ENCODE assay signal across 10 mouse cellular contexts in the genomic region with DNA sequence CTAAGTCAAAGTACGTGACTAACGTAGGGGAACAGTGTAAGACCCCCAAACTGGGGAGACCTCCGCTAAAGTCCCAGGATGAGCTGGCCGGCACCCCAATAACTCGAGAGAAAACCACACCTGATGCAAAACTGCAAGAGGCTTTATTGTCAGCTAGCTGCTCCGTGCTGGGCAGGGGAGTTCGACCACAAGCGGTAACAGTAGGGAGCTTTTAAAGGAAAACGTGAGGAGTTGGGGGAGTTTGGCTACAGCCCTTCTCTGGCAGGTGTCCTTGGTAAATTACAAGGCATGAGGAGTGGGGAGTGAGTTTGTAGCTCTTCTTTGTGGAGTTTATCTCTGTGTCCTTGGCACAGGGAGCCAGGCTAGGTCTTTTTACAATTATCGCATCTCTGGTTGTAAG. TPM values are rescaled to one million over a fixed set of nuclear protein-coding genes. Genes with fewer than 3 reads are reported as not detected.
DNase-seq lines count a peak whose midpoint lies in the region; ATAC-seq and TF ChIP-seq lines count a peak whose summit lies in the region.
"Had no signal": no experiment of that assay in that cellular context is flagged by ENCODE, and none has a peak within 500 bp of the region (broad histone marks: within the 10 kb centered on the region; RNA-seq: fewer than 3 reads in every experiment).

No protein-coding gene starts in this region.

- H3K9me3 ChIP-seq in kidney, embryonic 15.5 days (replicated peaks): no peaks in the 10 kb centered on the region
- H3K9me3 ChIP-seq: embryonic facial prominence, embryonic 13.5 days; limb, embryonic 12.5 days had no signal

- no peaks in the 10 kb centered on the region for H3K27me3 ChIP-seq in kidney, adult 2 months (replicated peaks; ENCODE audit: control insufficient read depth, insufficient read depth, low read length)
- no peaks in the 10 kb centered on the region for H3K27me3 ChIP-seq in kidney, embryonic 15.5 days
- H3K27me3 ChIP-seq: embryonic facial prominence, embryonic 13.5 days; limb, embryonic 12.5 days had no signal

- H3K4me3 ChIP-seq in kidney, adult 2 months (ENCODE audit: insufficient read depth, low read depth, low read length): no peak overlapping the region
- no peak overlapping the region for H3K4me3 ChIP-seq in kidney, embryonic 15.5 days (replicated peaks)
- H3K4me3 ChIP-seq in lung, adult 2 months (replicated peaks; ENCODE audit: extremely low read depth, low read depth, low read length): peak overlapping the region; percentile 74
- H3K4me3 ChIP-seq: embryonic facial prominence, embryonic 13.5 days; limb, embryonic 12.5 days had no signal

- H3K9ac ChIP-seq in kidney, embryonic 15.5 days: no peak overlapping the region
- H3K9ac ChIP-seq: embryonic facial prominence, embryonic 13.5 days; limb, embryonic 12.5 days had no signal

- H3K27ac ChIP-seq in kidney, adult 2 months (ENCODE audit: insufficient read depth, low read depth, low read length): no peak overlapping the region
- no peak overlapping the region for H3K27ac ChIP-seq in kidney, embryonic 15.5 days
- H3K27ac ChIP-seq: embryonic facial prominence, embryonic 13.5 days; limb, embryonic 12.5 days had no signal

- H3K4me1 ChIP-seq in kidney, adult 2 months (ENCODE audit: control insufficient read depth, insufficient read depth, low read length): no peaks in the 10 kb centered on the region
- H3K4me1 ChIP-seq in kidney, embryonic 15.5 days: no peaks in the 10 kb centered on the region
- no peaks in the 10 kb centered on the region for H3K4me1 ChIP-seq in lung, adult 2 months (ENCODE audit: control insufficient read depth, insufficient read depth, low read length)
- H3K4me1 ChIP-seq: embryonic facial prominence, embryonic 13.5 days; limb, embryonic 12.5 days had no signal

- TF ChIP-seq POLR2A in kidney, adult 2 months (IDR thresholded peaks at IDR 0.05; ENCODE audit: low read depth, low read length): no peak
- TF ChIP-seq POLR2A in lung, adult 2 months (IDR thresholded peaks at IDR 0.05; ENCODE audit: borderline replicate concordance, extremely low read depth, low read depth, low read length): no peak

- ATAC-seq in CD4-positive, CD25-positive, alpha-beta regulatory T cell, adult 4 months: no peak
- no peak for ATAC-seq in kidney, embryonic 15.5 days (replicated peaks; ENCODE audit: low FRiP score)

- H3K4me2 ChIP-seq in kidney, embryonic 15.5 days: no peak overlapping the region
- H3K4me2 ChIP-seq: embryonic facial prominence, embryonic 13.5 days; limb, embryonic 12.5 days had no signal

- DNase-seq in CD4-positive, CD25-positive, alpha-beta regulatory T cell, adult 2 months (ENCODE audit: low read depth, low spot score): peak; percentile 45
- DNase-seq in kidney, adult 2 months: peak; percentile 34
- DNase-seq in CD4-positive helper T cell, adult 2 months (ENCODE audit: low read depth, low spot score): peak; percentile 51
- peak; percentile 21 for DNase-seq in embryo, embryonic 11 days
- peak; percentile 60 for DNase-seq in lung, adult 2 months
- DNase-seq in thymus, postnatal 4 days: peak; percentile 44

- WGBS in kidney, adult 2 months: 13% methylated on average over 10 of the region's 10 CpGs
- 19% methylated on average over 10 of the region's 10 CpGs for WGBS in kidney, embryonic 15.5 days
- WGBS in lung, adult 2 months: 11% methylated on average over 10 of the region's 10 CpGs

- no peaks in the 10 kb centered on the region for H3K36me3 ChIP-seq in kidney, adult 2 months (ENCODE audit: control insufficient read depth, insufficient read depth, low read length)
- no peaks in the 10 kb centered on the region for H3K36me3 ChIP-seq in kidney, embryonic 15.5 days
- H3K36me3 ChIP-seq: embryonic facial prominence, embryonic 13.5 days; limb, embryonic 12.5 days had no signal

- TF ChIP-seq CTCF in kidney, adult 2 months (conservative IDR thresholded peaks at IDR 0.05; ENCODE audit: insufficient read depth, insufficient read length, low read depth, low read length): no peak
- TF ChIP-seq CTCF in lung, adult 2 months (IDR thresholded peaks at IDR 0.05; ENCODE audit: insufficient read depth, low read length): no peak

RNA-seq across cellular contexts. Expression of a gene that starts 16.1 kb away (rescaled TPM):
- polyA plus RNA-seq in CD4-positive, CD25-positive, alpha-beta regulatory T cell, adult 4 months (2017; shearing (Covaris generic)): not detected
- not detected in 2 replicates for polyA plus RNA-seq in kidney, adult 2 months (2012; rRNA removed)
- not detected in 2 replicates for polyA plus RNA-seq in kidney, embryonic 15.5 days (2015; fragmentation: Nextera tagmentation; extraction: Ambion mirVana)
- not detected in 2 replicates for polyA plus RNA-seq in lung, adult 2 months (2012; rRNA removed)
- polyA plus RNA-seq: embryonic facial prominence, embryonic 13.5 days; limb, embryonic 12.5 days had no signal

RNA-seq across cellular contexts. Expression of a gene that starts 23.7 kb away (rescaled TPM):
- under 1 TPM in 1 of 2 experiments, not detected in 1; 0.20 TPM for polyA plus RNA-seq in CD4-positive, CD25-positive, alpha-beta regulatory T cell, adult 4 months (2017; shearing (Covaris generic))
- polyA plus RNA-seq in kidney, adult 2 months (2012; rRNA removed): 0.05 TPM in 1 of 2 replicates, not detected in the other
- 0.15 and 0.17 TPM in 2 replicates for polyA plus RNA-seq in kidney, embryonic 15.5 days (2015; fragmentation: Nextera tagmentation; extraction: Ambion mirVana)
- polyA plus RNA-seq in lung, adult 2 months (2012; rRNA removed): not detected in 2 replicates
- polyA plus RNA-seq: embryonic facial prominence, embryonic 13.5 days had no signal

RNA-seq across cellular contexts. Expression of a gene that starts 28.4 kb away (rescaled TPM):
- 1 to 10 TPM; 2.2 TPM for polyA plus RNA-seq in CD4-positive, CD25-positive, alpha-beta regulatory T cell, adult 4 months (2017; shearing (Covaris generic))
- 63.7 and 70.5 TPM in 2 replicates for polyA plus RNA-seq in kidney, adult 2 months (2012; rRNA removed)
- polyA plus RNA-seq in kidney, embryonic 15.5 days (2015; fragmentation: Nextera tagmentation; extraction: Ambion mirVana): 35.0 and 46.5 TPM in 2 replicates
- 317 and 417 TPM in 2 replicates for polyA plus RNA-seq in lung, adult 2 months (2012; rRNA removed)

RNA-seq across cellular contexts. Expression of a gene that starts 59.2 kb away (rescaled TPM):
- 10 to 100 TPM; 54.2 to 97.1 TPM for polyA plus RNA-seq in CD4-positive, CD25-positive, alpha-beta regulatory T cell, adult 4 months (2017; shearing (Covaris generic))
- 4.3 and 5.1 TPM in 2 replicates for polyA plus RNA-seq in kidney, adult 2 months (2012; rRNA removed)
- polyA plus RNA-seq in kidney, embryonic 15.5 days (2015; fragmentation: Nextera tagmentation; extraction: Ambion mirVana): 37.4 and 44.4 TPM in 2 replicates
- polyA plus RNA-seq in lung, adult 2 months (2012; rRNA removed): 3.5 and 5.7 TPM in 2 replicates

Comparison
In these comparisons a context has a peak if more than half of its experiments do, and no peak if none do; other contexts are left out.
1. RNA of a gene that starts 28.4 kb away (polyA plus RNA-seq): 317 to 417 TPM in lung, adult 2 months, 63.7 to 70.5 TPM in kidney, adult 2 months and 35.0 to 46.5 TPM in kidney, embryonic 15.5 days; 2.2 TPM in CD4-positive, CD25-positive, alpha-beta regulatory T cell, adult 4 months; every median in the first group is over 10 times any median in the second.
2. Peak in every context shown above with its lines, with median percentiles within 50 percentile points of each other: DNase-seq.